Mouse (Mus musculus) central nervous system, embryonic 11.5 days (tissue): ENCODE results near the gene Rabep2. TPM values are rescaled to one million over a fixed set of nuclear protein-coding genes. Genes with fewer than 3 reads are reported as not detected.

Source experiments
- polyA plus RNA-seq: library from polyadenylated mRNA; depleted of rRNA; stranded (reverse); fragments of >200 nt; gene quantifications from 2 replicates; pipeline ENCODE4 v1.2.3, GENCODE M21; 2012; rRNA removed

The Rabep2 gene
- 20.9 and 22.0 TPM in 2 replicates for polyA plus RNA-seq

GRCm38 (mm10) chr7:126428631-126429502 is at the start of gene Rabep2:
Gene Rabep2, plus strand, starts transcription at chr7:126428759.

GRCm38 (mm10) chr7:126396298-126397119 is 32.0 kb upstream of the Rabep2 start, which contains the start of gene Nfatc2ip:
Gene Nfatc2ip, minus strand, starts transcription at chr7:126396737.

GRCm38 (mm10) chr7:126414725-126415124 is 13.8 kb upstream of the Rabep2 start, which contains the start of gene Cd19:
Gene Cd19, minus strand, starts transcription at chr7:126414889.

GRCm38 (mm10) chr7:126463004-126463403 is 34.4 kb downstream of the Rabep2 start, which contains the start of gene Atp2a1:
Gene Atp2a1, minus strand, starts transcription at chr7:126463108.

GRCm38 (mm10) chr7:126474993-126475581 is 46.5 kb downstream of the Rabep2 start, which contains the start of gene Sh2b1:
Gene Sh2b1, minus strand, starts transcription at chr7:126475424.

GRCm38 (mm10) chr7:126487052-126487483 is 58.5 kb downstream of the Rabep2 start, which contains the start of gene Tufm:
Gene Tufm, plus strand, starts transcription at chr7:126487361.

Other genes starting within 250 kb of the Rabep2 start
- gene Xpo6, start 228.3 kb upstream of the Rabep2 start, polyA plus RNA-seq: 141 and 159 TPM in 2 replicates
- gene Sbk1, start 156.1 kb upstream of the Rabep2 start, polyA plus RNA-seq: 157 TPM in 2 replicates
- gene Lat, start 59.2 kb upstream of the Rabep2 start, polyA plus RNA-seq: 5.2 and 7.9 TPM in 2 replicates
- gene Spns1, start 51.3 kb upstream of the Rabep2 start, polyA plus RNA-seq: 125 and 216 TPM in 2 replicates
- 13.8 and 16.7 TPM in 2 replicates for gene Nfatc2ip, start 32.0 kb upstream of the Rabep2 start, polyA plus RNA-seq
- gene Cd19, start 13.9 kb upstream of the Rabep2 start, polyA plus RNA-seq: 0.05 TPM in 2 replicates
- gene Atp2a1, start 34.3 kb downstream of the Rabep2 start, polyA plus RNA-seq: 0.32 and 13.7 TPM in 2 replicates
- gene Sh2b1, start 46.7 kb downstream of the Rabep2 start, polyA plus RNA-seq: 65.6 and 74.5 TPM in 2 replicates
- gene Tufm, start 58.6 kb downstream of the Rabep2 start, polyA plus RNA-seq: 98.2 and 125 TPM in 2 replicates
- 108 and 145 TPM in 2 replicates for gene Atxn2l, start 74.7 kb downstream of the Rabep2 start, polyA plus RNA-seq
- gene Eif3c, start 137.7 kb downstream of the Rabep2 start, polyA plus RNA-seq: 169 and 181 TPM in 2 replicates
- gene Apobr, start 156.2 kb downstream of the Rabep2 start, polyA plus RNA-seq: 0.61 and 0.98 TPM in 2 replicates
- gene Cln3, start 157.1 kb downstream of the Rabep2 start, polyA plus RNA-seq: 33.1 and 33.9 TPM in 2 replicates
- not detected in 2 replicates for gene Il27, start 166.2 kb downstream of the Rabep2 start, polyA plus RNA-seq
- gene Nupr1, start 202.1 kb downstream of the Rabep2 start, polyA plus RNA-seq: 2.4 and 5.1 TPM in 2 replicates
- 35.7 and 51.2 TPM in 2 replicates for gene Sgf29, start 220.6 kb downstream of the Rabep2 start, polyA plus RNA-seq
- gene Sult1a1, start 247.7 kb downstream of the Rabep2 start, polyA plus RNA-seq: 0.28 and 0.40 TPM in 2 replicates